Mouse (Mus musculus) hindbrain, embryonic 13.5 days (tissue): ENCODE measurements around the gene Odf3l2. TPM values are rescaled to one million over a fixed set of nuclear protein-coding genes. Genes with fewer than 3 reads are reported as not detected.

Experiments
- ATAC-seq: fragments of 200-750 bp; cut with Nextera tagmentation; 2 replicates; pipeline ENCODE4 v1.8.0; 2017; ENCODE audit warnings: moderate TSS enrichment; ENCODE audit not compliant: low FRiP score
- H3K27ac ChIP-seq: fragments of 300-500 bp; sonication (generic); 2 replicates; pipeline ENCODE4 v1.5.1; 2015; ENCODE audit warnings: inconsistent platforms, mild to moderate bottlenecking, moderate library complexity
- H3K27me3 ChIP-seq: fragments of 300-500 bp; sonication (generic); 2 replicates; pipeline ENCODE4 v1.6.1; 2015; ENCODE audit warnings: mild to moderate bottlenecking, inconsistent platforms
- H3K36me3 ChIP-seq: fragments of 300-500 bp; sonication (generic); 2 replicates; pipeline ENCODE4 v1.6.1; 2015; ENCODE audit warnings: mild to moderate bottlenecking, inconsistent platforms
- H3K4me1 ChIP-seq: fragments of 300-500 bp; sonication (generic); replicated peaks from 2 replicates; pipeline ENCODE4 v1.6.1; 2015; ENCODE audit warnings: inconsistent platforms
- H3K4me2 ChIP-seq: fragments of 300-500 bp; sonication (generic); 2 replicates; pipeline ENCODE4 v1.6.1; 2015; ENCODE audit warnings: inconsistent platforms, mild to moderate bottlenecking, moderate library complexity
- H3K4me3 ChIP-seq: fragments of 300-500 bp; sonication (generic); 2 replicates; pipeline ENCODE4 v1.5.1; 2015; ENCODE audit warnings: mild to moderate bottlenecking, inconsistent platforms
- H3K9ac ChIP-seq: fragments of 300-500 bp; sonication (generic); 2 replicates; pipeline ENCODE4 v1.6.1; 2015; ENCODE audit warnings: mild to moderate bottlenecking, inconsistent platforms
- H3K9me3 ChIP-seq: fragments of 300-500 bp; sonication (generic); 2 replicates; pipeline ENCODE4 v1.6.1; 2016; ENCODE audit warnings: inconsistent platforms
- WGBS: fragments of 180-500 bp; shearing (Covaris S2); methylation state at CpG from one replicate; pipeline ENCODE4 v1.1.7; 2015; 5-methylcytosine and 5-hydroxymethylcytosine counted together
- polyA plus RNA-seq: library from polyadenylated mRNA; unstranded; fragments of >200 nt; fragmentation: Nextera tagmentation; extraction: Ambion mirVana; gene quantifications from 2 replicates; pipeline ENCODE4 v1.2.1, GENCODE M21; 2015

The Odf3l2 gene
- polyA plus RNA-seq, 1 experiment from 2014 or later, result not detected

GRCm38 (mm10) chr10:79594111-79594510, 51.4 kb downstream of the Odf3l2 start:
- Histone ChIP-seq H3K9me3 (no peaks in the 10 kb centered on the region), H3K9ac (no peak overlapping the region), H3K4me2 (no peak overlapping the region), H3K36me3 (no peaks in the 10 kb centered on the region), H3K27me3 (peaks cover 28% of the 10 kb centered on the region), H3K4me3 (no peak overlapping the region), H3K4me1 (0 out of 2 replicates have a peak, but pooled peaks cover 4% of the 10 kb centered on the region), H3K27ac (no peak overlapping the region)
- WGBS, result 64% methylated on average over 6 of the region's 6 CpGs
- ATAC-seq, result no peak

GRCm38 (mm10) chr10:79590702-79591101, 54.8 kb downstream of the Odf3l2 start:
- peaks cover 20% of the 10 kb centered on the region for H3K27me3 ChIP-seq
- H3K4me2 ChIP-seq, result no peak overlapping the region
- H3K9me3 ChIP-seq, result no peaks in the 10 kb centered on the region
- H3K9ac ChIP-seq, result no peak overlapping the region
- 93% methylated on average over 1 of the region's 1 CpGs for WGBS
- H3K36me3 ChIP-seq, result no peaks in the 10 kb centered on the region
- ATAC-seq, result no peak
- H3K27ac ChIP-seq, result no peak overlapping the region
- no peak overlapping the region for H3K4me3 ChIP-seq
- H3K4me1 ChIP-seq, result no peaks in the 10 kb centered on the region

Other genes starting within 250 kb of the Odf3l2 start
- gene Vmn2r83, start 177.0 kb downstream of the Odf3l2 start, polyA plus RNA-seq, result not detected in 2 replicates
- gene Plpp2, start 111.9 kb downstream of the Odf3l2 start, polyA plus RNA-seq, result 14.5 and 16.5 TPM in 2 replicates
- 52.4 and 57.1 TPM in 2 replicates for gene Mier2, start 90.5 kb downstream of the Odf3l2 start, polyA plus RNA-seq
- not detected in 2 replicates for gene Theg, start 58.4 kb downstream of the Odf3l2 start, polyA plus RNA-seq
- 0.17 and 0.27 TPM in 2 replicates for gene C2cd4c, start 31.7 kb downstream of the Odf3l2 start, polyA plus RNA-seq
- 24.5 and 26.5 TPM in 2 replicates for gene Shc2, start 7.8 kb downstream of the Odf3l2 start, polyA plus RNA-seq
- gene Madcam1, start 18.8 kb upstream of the Odf3l2 start, polyA plus RNA-seq, result 0.87 and 0.88 TPM in 2 replicates
- 86.5 and 93.4 TPM in 2 replicates for gene Tpgs1, start 23.6 kb upstream of the Odf3l2 start, polyA plus RNA-seq
- 92.7 and 100 TPM in 2 replicates for gene Cdc34, start 36.5 kb upstream of the Odf3l2 start, polyA plus RNA-seq
- gene Gzmm, start 43.3 kb upstream of the Odf3l2 start, polyA plus RNA-seq, result 1.1 and 1.4 TPM in 2 replicates
- gene Bsg, start 58.8 kb upstream of the Odf3l2 start, polyA plus RNA-seq, result 690 and 717 TPM in 2 replicates
- gene Hcn2, start 70.9 kb upstream of the Odf3l2 start, polyA plus RNA-seq, result 0.43 and 0.64 TPM in 2 replicates
- gene Polrmt, start 100.8 kb upstream of the Odf3l2 start, polyA plus RNA-seq, result 37.1 and 42.4 TPM in 2 replicates
- gene Fgf22, start 109.3 kb upstream of the Odf3l2 start, polyA plus RNA-seq, result 1.00 and 2.1 TPM in 2 replicates
- 87.9 and 90.7 TPM in 2 replicates for gene Rnf126, start 121.2 kb upstream of the Odf3l2 start, polyA plus RNA-seq
- 1.3 and 1.4 TPM in 2 replicates for gene Fstl3, start 131.5 kb upstream of the Odf3l2 start, polyA plus RNA-seq
- 0.18 TPM in 1 of 2 replicates, not detected in the other for gene Prss57, start 145.2 kb upstream of the Odf3l2 start, polyA plus RNA-seq
- gene Palm, start 147.8 kb upstream of the Odf3l2 start, polyA plus RNA-seq, result 240 and 252 TPM in 2 replicates
- 0.84 and 1.0 TPM in 2 replicates for gene Misp, start 175.3 kb upstream of the Odf3l2 start, polyA plus RNA-seq
- gene Ptbp1, start 208.7 kb upstream of the Odf3l2 start, polyA plus RNA-seq, result 84.7 and 86.0 TPM in 2 replicates
- 13.9 and 15.6 TPM in 2 replicates for gene Prtn3, start 228.7 kb upstream of the Odf3l2 start, polyA plus RNA-seq
- gene Plppr3, start 228.9 kb upstream of the Odf3l2 start, polyA plus RNA-seq, result 396 and 407 TPM in 2 replicates
- 0.34 TPM in 1 of 2 replicates, not detected in the other for gene Elane, start 240.5 kb upstream of the Odf3l2 start, polyA plus RNA-seq
- not detected in 2 replicates for gene Cfd, start 245.1 kb upstream of the Odf3l2 start, polyA plus RNA-seq